Mouse (Mus musculus) activated CD4-positive, CD25-positive, alpha-beta regulatory T cell, adult 4 months (primary cell): Measurements from ENCODE around the gene C77080. TPM values are rescaled to one million over a fixed set of nuclear protein-coding genes. Genes with fewer than 3 reads are reported as not detected.

ENCODE experiments used
- ATAC-seq: one replicate; pipeline ENCODE4 v1.8.0; 2017
- polyA plus RNA-seq, 2 experiments: library from polyadenylated mRNA; unstranded; fragments of 100-300 nt; shearing (Covaris generic); gene quantifications; one replicate each; pipeline ENCODE4 v1.2.1; 2017

C77080 gene
- under 1 TPM; 0.20 TPM for polyA plus RNA-seq

- no peak for ATAC-seq
These were observed at the start of gene C77080 for GRCm38 (mm10) chr4:129261196-129261595. TSS of gene C77080 (minus strand) at chr4:129261404.

GRCm38 (mm10) chr4:129307936-129308335 is 46.7 kb upstream of the C77080 start:
- ATAC-seq: no peak

- ATAC-seq: no peak
These were observed 43.1 kb upstream of the C77080 start for GRCm38 (mm10) chr4:129304306-129304705.

- no peak for ATAC-seq
These were observed 42.6 kb upstream of the C77080 start for GRCm38 (mm10) chr4:129303816-129304215.

GRCm38 (mm10) chr4:129303401-129303800 is 42.2 kb upstream of the C77080 start:
- no peak for ATAC-seq

GRCm38 (mm10) chr4:129299121-129299520 is 37.9 kb upstream of the C77080 start:
- no peak for ATAC-seq

- ATAC-seq: no peak
These were observed 36.5 kb upstream of the C77080 start for GRCm38 (mm10) chr4:129297724-129298123.

- ATAC-seq: no peak
These were observed 34.9 kb upstream of the C77080 start for GRCm38 (mm10) chr4:129296066-129296465.

- ATAC-seq: no peak
These were observed 34.0 kb upstream of the C77080 start for GRCm38 (mm10) chr4:129295188-129295587.

- no peak for ATAC-seq
These were observed 32.5 kb upstream of the C77080 start for GRCm38 (mm10) chr4:129293702-129294101.

GRCm38 (mm10) chr4:129292831-129293230 is 31.6 kb upstream of the C77080 start:
- no peak for ATAC-seq

- ATAC-seq: no peak
These were observed 28.5 kb upstream of the C77080 start for GRCm38 (mm10) chr4:129289671-129290070.

GRCm38 (mm10) chr4:129288067-129288466 is 26.9 kb upstream of the C77080 start:
- ATAC-seq: no peak

GRCm38 (mm10) chr4:129287472-129287981 is 26.3 kb upstream of the C77080 start, which contains the start of gene Sync:
TSS of gene Sync (plus strand) at chr4:129287617.
- no peak for ATAC-seq

GRCm38 (mm10) chr4:129286683-129287471 is 25.7 kb upstream of the C77080 start:
- no peak for ATAC-seq

- no peak for ATAC-seq
These were observed 24.9 kb upstream of the C77080 start for GRCm38 (mm10) chr4:129286001-129286682.

GRCm38 (mm10) chr4:129284685-129285084 is 23.5 kb upstream of the C77080 start:
- ATAC-seq: no peak

GRCm38 (mm10) chr4:129283226-129283625 is 22.0 kb upstream of the C77080 start:
- ATAC-seq: no peak

GRCm38 (mm10) chr4:129282786-129283185 is 21.6 kb upstream of the C77080 start:
- ATAC-seq: no peak

GRCm38 (mm10) chr4:129276453-129276865 is 15.3 kb upstream of the C77080 start:
- peak; percentile 70 for ATAC-seq

- ATAC-seq: no peak
These were observed 11.5 kb upstream of the C77080 start for GRCm38 (mm10) chr4:129272756-129273046.

GRCm38 (mm10) chr4:129271991-129272755 is 11.0 kb upstream of the C77080 start:
- peak; percentile 67 for ATAC-seq

GRCm38 (mm10) chr4:129268698-129269097 is 7.5 kb upstream of the C77080 start:
- ATAC-seq: no peak
